Mouse (Mus musculus) layer of hippocampus, adult 18-20 months (tissue): Measurements from ENCODE around the gene Tmem117. TPM values are rescaled to one million over a fixed set of nuclear protein-coding genes. Genes with fewer than 3 reads are reported as not detected.

Experiments
- DNase-seq, 2 experiments: peaks; one replicate each; pipeline ENCODE4 v3.0.0; 2022; ENCODE audit warnings: low spot score in 2 of 2
- total RNA-seq, 2 experiments: library from RNA; stranded (reverse); gene quantifications; 2 replicates each; pipeline ENCODE4 v1.2.3; 2021

Tmem117 gene
- total RNA-seq, 2 experiments from 2014 or later, result 7.7 to 8.4 TPM

DNA sequence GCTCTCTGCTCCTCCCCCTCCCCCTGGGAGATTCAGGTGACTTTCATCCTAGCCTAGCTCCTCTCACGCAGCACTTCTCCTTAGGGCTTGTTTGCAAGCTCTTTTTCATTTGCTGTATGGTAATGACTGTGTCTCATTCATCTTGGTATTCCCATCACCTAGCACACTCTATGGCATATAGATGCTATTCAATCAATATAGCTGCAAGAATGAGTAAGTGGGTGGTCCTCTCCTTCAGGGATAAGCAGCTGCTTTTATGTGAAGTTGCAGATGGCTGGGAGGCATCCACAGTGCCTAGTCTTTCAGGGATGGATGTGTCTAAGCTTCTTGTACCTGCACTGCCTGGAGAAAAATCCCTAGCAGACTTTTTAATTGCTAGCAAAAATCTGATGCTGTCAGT is 235.1 kb downstream of the Tmem117 start:
- DNase-seq, result peak in 1 of 2 experiments; percentile 46

DNA sequence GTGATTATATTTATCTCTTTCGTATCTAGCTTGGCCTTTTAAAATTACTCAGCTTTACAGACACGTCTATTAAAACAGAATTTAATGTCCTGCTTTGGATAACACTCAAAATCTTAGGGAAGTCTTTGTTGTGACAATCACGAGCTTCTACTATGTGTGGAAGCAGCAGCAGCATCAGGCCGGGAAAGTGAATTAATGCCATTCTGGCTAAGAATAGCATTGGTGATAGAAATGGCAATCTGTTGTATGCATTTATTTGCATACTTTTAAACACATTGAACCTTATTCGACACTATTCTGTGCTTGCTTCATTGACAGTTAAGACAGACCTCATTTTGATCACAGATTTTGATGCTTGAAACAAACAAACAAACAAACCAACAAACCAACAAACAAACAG is 239.3 kb downstream of the Tmem117 start:
- no peak for DNase-seq

DNA sequence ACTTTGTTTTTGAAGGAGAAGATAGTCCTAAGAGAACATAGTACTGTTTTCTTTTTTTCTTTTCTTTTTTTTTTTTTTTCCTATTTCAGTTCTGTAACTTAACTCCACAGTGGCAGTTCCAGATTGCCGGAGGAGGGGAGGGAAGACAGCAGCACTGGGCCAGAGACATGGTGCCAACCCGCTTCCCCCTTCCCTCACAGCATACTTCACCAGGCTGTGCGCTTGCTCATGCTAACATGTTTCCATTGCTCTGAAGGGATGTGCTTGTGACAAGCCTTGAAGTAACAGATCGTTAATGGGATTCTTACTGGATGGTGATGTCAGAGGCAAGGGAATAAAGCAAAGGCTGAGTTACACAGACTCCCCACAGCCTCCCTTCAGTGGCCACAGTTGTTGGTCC is 256.0 kb downstream of the Tmem117 start:
- DNase-seq, result peak; percentile 29 to 54

DNA sequence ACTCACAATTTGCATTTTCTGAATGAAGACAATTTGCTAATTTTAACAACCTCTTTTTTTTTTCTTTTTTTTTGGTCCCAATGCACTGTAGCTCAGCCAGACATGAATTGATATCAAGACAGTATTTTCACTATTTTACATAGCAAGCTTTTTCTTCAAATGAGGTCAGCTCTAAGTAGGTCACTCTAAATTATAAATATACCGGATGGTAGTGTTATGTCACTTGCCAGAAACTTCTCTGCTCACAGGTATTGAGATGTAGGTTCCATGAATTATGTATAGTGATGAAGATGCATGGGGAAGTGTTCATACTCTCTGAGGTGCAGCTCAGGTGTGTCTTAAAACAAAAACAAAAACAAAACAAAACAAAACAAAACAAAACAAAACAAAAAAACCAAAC is 264.2 kb downstream of the Tmem117 start:
- DNase-seq, result no peak

DNA sequence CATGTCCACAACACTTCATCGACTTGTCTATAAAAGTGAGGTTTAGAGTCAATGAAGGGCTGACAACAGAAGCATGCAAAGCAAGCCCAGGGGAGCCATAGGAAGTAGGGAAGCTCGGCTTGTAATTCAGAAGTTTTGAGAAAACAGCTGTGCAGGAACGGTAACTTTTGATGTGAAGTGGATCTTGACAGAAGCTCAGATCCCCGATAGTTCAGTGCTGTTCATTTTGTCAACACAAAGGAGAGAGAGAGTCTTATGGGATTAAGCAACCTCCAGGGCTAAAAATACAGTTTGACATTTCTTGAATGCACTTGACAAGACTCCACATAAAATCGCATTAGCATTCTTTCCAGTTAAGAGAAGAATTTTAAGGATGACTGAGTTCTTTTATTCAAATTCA is 265.1 kb downstream of the Tmem117 start:
- DNase-seq, result no peak

DNA sequence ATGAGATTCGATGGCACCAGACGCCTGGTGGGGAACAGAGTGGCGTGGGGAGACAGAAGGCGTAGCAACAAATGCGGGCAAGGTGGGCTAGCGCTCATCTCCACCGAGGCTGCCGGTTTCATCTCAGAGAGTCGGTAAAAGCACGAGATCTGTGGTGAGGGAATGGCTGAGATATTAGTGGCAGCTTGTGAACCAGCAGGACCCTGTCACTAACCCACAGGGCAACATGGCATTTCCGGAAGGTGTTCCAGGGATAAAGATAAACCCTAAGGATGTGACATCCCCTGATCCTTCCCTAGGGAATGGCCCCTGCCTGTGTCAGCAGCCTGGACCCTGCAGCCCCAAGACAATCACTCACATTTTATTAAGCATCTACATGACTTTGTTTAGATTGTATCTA is 266.6 kb downstream of the Tmem117 start:
- DNase-seq, result peak in 1 of 2 experiments; percentile 39

DNA sequence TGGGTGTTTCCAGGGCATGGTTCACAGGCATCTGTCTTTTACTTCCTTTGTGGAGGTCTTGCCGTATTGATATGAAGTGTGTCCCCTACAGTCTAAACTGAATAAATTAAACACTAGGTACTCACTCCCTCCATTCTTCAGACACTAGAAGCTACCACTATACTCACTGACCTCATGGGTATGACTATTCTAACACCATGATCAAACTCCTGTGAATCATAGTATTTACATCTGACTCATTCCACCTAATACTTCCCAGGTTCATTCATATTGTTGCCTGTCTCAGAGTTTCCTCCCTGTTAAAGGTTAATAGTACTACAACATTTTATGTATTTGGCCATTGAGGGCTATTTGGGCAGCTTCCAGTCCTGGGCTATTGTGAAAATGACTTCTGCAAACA is 274.2 kb downstream of the Tmem117 start:
- no peak for DNase-seq

DNA sequence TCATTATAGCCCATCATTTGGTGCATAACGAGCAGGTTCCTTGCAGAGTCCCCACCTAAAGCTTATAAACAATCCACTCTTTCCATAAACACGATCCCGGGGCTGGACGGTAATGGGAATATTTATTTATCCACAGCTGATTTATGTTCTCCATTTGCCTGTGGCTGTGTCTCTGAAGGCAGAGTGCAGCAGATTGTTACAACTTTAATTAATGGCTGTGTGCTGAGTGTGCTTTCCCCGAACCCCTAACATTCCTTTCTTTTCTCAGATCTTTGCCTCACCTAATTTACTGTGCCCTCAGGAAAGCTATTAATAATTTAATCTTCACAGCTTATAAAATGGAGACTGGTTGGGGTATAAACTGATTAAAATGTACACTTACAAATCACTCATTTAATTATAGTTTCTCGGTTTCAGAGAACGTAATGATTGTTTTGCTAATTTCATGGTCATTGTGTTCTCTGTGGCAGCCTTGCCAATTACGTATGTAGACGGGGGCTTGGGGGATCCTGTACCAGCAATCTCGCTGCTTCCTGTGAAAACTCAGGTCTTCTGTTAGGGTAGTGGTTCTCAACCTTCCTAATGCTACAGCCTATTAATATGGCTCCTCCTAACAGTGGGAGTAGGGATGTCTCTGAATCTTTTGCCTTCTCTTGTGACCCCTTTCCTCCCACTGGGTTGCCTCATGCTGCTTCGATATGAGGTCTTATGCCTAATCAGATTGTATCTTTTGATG is 275.8 kb downstream of the Tmem117 start:
- DNase-seq, result no peak

DNA sequence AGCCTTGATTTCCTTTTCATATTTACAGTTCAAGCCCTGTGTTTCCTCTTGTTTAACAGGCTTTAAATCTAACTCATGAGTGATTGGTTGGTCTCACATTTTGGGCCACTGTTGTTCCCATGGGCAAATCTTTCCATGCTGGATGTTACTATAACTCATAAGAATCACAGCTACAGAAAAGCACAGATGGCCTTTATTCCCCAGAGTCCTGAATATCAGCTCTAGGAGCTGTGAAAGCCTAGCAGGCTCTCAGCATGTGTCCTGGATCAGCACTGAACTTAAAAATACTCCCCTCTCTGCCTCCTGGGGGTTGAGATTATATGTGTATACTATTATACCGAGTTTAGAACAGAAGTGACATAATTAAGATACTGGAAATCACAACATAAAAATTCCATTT is 292.6 kb downstream of the Tmem117 start:
- DNase-seq, result no peak

DNA sequence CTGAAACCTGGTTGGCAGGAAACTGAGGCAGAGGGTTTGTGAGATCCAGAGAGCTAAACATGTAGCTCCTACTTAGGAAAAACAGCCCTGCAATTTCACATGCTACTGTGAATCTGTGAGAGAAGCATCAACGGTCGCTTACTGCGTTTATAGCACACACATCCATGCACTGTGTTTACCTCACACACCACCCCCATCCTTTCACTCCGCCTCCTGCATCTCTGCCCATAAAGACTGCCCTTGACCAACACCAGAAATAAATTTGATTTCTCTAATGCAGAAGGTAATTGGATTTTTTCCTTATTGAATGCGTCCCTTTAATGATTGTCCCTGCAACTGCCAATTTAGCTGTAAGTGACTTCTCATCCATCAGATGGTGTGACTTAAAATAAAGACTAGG is 299.0 kb downstream of the Tmem117 start:
- DNase-seq, result no peak

DNA sequence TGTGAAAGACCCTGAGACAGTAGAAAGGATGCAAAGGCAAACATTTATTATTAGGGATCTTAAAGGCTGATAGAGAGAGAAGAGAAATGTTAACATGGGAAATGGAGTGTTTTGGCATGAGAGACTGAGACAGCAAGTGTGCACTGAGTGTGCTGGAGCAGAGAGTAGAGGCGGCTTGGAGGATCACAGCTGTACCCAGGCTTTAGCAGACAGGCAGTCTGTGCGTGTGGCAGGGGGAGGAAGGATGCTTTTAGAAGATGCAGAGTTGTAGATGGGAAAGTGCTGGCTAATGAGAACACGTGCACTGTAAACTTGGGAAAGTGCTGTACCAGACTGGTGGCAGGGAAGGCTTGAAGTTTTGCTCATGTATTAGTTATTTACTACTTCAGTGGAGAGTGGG is 301.7 kb downstream of the Tmem117 start:
- peak in 1 of 2 experiments; percentile 43 for DNase-seq

DNA sequence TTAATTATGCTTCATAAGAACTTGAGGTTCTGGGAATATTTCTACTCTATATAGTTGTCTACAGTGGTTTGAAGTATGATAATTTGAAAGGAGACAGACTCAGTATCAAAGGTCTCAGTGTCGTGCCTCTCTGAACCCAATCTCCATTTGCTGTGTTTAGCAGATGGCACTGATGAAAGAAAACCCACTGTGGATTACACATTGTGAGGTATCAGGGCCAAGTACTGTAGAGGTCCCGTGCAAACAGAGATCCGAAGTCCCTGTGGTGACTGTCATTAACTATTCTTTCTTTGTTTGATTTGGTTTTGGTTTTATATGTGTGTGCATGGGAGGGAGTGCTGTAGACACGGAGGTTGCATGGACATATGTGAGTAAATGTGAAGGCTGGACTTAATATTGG is 304.0 kb downstream of the Tmem117 start:
- no peak for DNase-seq

DNA sequence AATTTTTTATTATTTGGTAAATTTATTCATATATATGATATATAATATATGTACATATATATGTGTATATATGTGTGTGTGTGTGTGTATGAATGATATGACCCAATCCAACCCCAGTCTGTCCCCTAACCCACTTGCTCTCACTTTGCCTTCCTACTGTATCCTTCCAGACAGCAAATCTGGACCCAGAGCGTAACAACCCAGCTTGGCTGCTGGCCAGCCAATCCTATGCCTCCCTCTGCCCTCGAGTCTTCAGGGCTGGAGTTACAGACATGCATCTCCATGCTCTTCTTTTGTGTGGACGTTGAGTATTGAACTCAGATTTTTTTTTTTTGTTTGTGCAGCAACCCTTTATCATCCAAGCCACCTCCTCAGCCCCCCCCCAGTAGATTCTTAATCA is 304.4 kb downstream of the Tmem117 start:
- no peak for DNase-seq

DNA sequence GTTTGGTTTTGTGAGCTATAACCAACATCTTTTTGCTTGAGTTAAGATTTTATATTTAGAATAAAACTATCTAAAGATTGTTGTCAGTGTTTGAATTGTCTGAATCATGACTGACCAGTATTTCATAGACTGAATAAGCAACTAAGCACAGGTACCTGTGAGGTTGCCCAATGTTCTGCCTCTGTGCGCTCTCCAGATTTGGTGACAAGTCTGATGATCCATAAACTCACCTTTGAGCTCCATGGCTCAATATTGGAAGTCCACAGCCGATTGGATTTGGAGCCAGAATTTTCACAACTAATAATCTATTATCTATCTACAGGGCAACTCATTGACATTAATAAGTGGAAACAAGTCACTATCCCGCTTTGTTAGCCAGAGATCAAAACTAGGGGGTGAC is 312.9 kb downstream of the Tmem117 start:
- no peak for DNase-seq

DNA sequence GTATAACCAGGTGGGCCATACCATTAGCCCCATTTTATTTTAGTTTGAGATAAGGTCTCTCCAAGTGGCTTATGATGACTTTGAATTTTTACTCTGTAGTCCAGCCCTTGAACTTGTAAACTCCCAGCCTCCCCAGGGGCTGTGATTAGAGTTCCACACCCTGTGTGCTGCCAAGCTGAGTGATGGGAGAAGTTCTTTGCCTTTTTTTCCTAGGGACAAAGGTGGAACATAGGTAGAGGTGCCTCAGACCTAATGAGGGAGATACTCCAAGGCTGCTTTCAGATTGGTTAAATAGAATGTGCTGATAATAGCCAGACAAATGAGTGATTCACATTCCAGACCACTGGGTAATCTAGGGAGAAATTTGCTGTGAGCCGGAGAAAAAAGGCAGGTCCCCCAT is 313.4 kb downstream of the Tmem117 start:
- no peak for DNase-seq

DNA sequence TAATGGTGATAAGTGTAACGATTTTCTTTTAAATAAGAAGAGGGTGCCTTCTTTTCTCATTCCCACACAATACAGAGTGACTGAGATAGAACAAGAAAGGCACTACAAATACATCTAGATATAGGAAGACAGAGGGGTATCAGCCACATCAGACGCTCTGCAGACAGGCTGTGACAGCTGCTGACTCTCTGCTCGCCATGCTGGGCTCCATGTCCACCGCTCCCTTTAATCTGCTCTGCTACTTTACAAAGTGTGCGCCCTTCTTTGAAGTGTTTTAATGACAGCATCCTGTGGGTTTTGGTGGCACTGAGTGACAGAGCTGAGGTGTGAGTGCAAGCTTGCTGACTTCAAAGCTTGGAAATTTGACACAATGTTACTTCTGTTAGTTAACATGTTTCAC is 314.9 kb downstream of the Tmem117 start:
- no peak for DNase-seq

DNA sequence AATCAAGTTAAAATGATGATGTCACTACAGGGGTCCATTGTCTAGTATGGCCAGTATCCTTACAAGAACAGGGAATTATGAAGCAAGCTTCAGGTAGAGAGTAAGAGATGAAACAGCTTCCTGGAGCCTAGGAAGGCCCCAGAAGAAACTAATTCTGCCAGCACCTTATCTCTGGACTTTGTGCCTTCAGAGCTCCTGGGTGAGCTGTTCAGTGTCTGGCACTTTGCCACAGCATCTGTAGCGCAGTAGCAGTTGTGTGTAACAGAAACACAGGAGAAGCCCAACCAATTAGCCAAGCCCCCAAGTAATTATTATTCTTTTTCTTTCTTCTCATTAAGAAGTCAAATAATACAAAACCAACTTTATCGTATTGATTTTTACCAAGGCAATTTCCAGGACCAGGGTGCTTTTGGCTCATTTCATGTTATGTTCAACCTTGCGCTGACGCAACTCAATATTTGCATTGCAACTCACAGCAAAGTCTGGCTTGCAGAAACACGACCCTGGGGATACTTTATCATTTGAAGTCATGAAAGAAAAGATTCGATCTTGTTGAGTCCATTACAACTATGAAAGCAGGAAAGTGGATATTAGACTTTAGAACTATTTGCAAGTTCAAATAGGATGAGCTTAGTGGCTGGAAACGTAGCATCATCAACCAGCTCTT is 322.5 kb downstream of the Tmem117 start:
- DNase-seq, result no peak

DNA sequence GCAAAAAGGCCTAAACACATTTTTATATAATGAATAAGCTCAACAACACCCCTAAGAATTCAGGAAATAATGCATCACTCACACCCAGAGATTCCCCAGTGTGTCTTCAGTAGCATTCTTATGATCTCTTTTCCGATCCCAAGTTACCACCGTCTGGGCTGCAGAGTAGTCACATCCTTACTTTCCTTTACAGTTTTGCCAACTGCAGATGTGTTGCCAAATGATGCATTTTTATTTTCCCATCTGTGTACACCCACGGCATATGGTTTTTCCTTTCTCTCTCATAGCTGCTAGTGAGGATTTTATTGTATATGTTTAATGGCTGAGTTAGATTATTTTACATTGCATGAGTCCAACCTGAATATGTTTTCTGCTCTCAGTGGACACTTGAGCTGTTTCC is 327.7 kb downstream of the Tmem117 start:
- peak in 1 of 2 experiments; percentile 29 for DNase-seq

DNA sequence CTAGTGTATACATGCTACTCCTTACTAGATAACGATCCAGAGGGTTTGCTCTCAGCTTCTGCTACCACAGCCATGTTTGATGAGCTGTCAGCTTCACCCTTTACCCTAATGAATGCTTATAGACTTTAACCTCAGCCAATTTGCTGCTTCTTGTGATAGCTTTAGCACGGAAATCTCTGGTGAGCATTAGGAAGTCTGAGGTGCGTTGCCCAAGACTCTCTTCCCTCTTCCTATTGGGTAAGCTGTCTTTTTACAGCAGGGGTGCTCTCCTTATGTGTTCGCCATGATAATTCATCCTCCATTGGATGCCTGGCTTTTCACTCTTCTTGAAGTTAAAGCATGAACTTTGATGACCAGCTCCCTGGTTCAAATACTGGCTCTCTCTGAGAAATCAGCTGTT is 328.2 kb downstream of the Tmem117 start:
- no peak for DNase-seq

DNA sequence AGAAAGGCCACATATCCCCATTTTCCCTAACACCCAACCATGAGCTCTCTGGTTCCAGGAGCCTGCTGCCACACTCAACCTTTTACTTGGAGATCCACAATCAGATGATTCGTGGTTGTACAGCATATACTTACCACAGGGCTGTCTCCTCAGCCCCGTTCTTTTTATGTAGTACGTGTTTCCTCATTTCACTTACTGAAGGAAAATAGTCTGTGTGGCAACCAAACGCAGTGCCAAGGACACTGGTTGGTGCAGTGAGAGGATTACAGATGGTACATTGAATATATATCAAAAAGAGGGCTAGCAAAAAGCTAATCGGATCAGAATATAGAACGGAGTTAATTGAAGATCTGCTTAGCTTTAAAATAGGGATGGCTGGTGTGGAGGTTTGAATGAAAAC is 338.0 kb downstream of the Tmem117 start:
- peak in 1 of 2 experiments; percentile 22 for DNase-seq

DNA sequence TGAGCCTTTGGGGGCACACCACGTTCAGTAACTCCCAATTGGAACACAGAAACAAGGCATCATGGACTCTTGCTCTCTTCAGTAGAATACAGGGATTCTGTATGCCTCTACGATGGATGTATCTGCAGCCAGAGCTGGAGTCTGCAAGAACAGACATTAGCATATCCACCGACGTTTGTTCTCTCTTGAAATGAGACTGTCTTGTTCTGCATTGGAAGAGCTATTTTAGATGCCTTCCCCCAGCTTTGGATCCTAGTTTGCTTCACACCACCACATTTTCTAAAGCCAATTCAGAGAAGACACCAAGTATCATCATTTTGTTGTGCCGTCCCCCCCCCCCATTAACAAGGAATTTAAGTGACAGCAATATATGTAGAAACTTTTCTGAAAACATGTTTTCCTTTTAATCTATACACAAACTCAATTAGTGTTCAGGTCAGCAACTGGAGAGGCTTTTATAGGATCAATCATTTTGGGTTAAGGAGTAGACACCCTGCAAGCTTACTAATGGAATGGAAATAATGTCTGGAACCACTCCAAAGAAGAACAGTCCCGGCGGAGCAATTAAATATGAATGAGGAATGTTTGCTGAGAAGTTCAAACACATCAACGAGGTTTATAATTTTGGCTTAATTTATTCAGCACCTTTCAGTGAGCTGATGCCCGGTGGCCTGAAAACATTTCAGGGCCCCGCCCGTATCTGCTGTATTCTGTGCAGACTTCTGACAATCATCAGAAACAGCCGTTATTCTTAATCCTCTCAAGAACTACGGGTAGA is 339.6 kb downstream of the Tmem117 start:
- peak in 1 of 2 experiments; percentile 53 for DNase-seq

DNA sequence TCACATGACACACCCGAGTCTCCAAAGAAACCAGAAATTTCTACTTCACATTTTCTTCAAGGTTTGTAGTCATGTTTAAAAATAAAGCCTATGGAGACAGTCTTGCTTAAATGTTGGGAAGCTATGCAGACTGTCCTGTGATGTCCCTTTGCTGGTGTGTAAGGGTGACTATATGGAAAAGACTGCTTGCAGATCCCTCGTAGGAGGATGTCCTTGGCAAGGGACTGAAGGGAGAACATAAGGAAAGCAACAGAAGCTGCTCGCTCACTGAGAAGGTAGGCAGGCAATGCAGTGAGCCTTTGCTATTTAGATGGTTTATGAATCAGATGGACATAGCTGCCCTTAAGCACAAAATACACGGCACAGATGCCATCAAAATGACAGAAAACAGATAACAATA is 352.8 kb downstream of the Tmem117 start:
- DNase-seq, result no peak
